In the genomic region with DNA sequence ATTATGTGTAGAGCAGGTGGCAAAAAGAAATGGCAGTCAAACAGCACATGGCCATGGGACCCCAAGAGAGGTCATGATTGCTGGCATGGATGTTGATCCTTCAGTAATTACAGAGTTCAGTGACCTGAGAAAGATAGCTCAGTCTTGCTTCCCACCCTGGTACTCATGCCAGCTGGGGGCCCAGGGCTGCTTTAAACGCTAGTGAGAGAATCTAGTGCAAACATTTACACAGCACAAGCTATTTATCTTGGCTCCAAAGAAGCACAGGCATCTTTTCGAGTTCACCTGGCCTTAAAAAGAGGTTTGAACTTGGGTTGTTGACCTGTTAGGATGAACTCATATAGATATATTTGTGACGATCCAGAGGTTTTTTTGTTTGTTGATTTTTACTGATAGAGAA, we compare ENCODE assay signal across 18 mouse cellular contexts.
DNase-seq lines count a peak whose midpoint lies in the region; ATAC-seq and TF ChIP-seq lines count a peak whose summit lies in the region.
"Had no signal": no experiment of that assay in that cellular context is flagged by ENCODE, and none has a peak within 500 bp of the region (broad histone marks: within the 10 kb centered on the region; RNA-seq: fewer than 3 reads in every experiment).

No protein-coding gene starts in this region.

- peak; percentile 73 for DNase-seq in liver, adult 2 months (ENCODE audit: extremely low read depth, low read depth, low spot score)
- no peak for DNase-seq in liver
- DNase-seq in midbrain, embryonic 11.5 days (ENCODE audit: low spot score, missing footprints), result peak; percentile 60
- DNase-seq in layer of hippocampus, adult 2 months (ENCODE audit: low spot score in 2 of 2), result no peak
- DNase-seq: adrenal gland, adult 2 months; adrenal gland, postnatal 25 days; cerebellum, adult 18-20 months; cerebellum, adult 9-11 months; cerebellum, postnatal 36 days; gastrocnemius, postnatal 10 days; heart, adult 2 months had no signal

- no peak for TF ChIP-seq POLR2A in liver, adult 2 months (IDR thresholded peaks at IDR 0.05; ENCODE audit: extremely low read depth, insufficient read depth, low read length)

- H3K36me3 ChIP-seq in liver, adult 2 months (ENCODE audit: control insufficient read depth, insufficient read depth, low read length), result no peaks in the 10 kb centered on the region
- H3K36me3 ChIP-seq in midbrain, embryonic 11.5 days (ENCODE audit: control insufficient read depth, insufficient read depth, low read length), result no peaks in the 10 kb centered on the region
- no peaks in the 10 kb centered on the region for H3K36me3 ChIP-seq in midbrain, embryonic 15.5 days (replicated peaks)
- H3K36me3 ChIP-seq in stomach, embryonic 15.5 days, result no peaks in the 10 kb centered on the region
- H3K36me3 ChIP-seq: embryonic facial prominence, embryonic 13.5 days; forebrain, embryonic 12.5 days; heart, embryonic 12.5 days; hindbrain, embryonic 10.5 days had no signal

- no peaks in the 10 kb centered on the region for H3K79me2 ChIP-seq in liver, adult 2 months (ENCODE audit: control insufficient read depth, insufficient read depth, low read length)

- no peak overlapping the region for H3K9ac ChIP-seq in liver, adult 2 months (ENCODE audit: low read depth, low read length)
- H3K9ac ChIP-seq in midbrain, embryonic 11.5 days (ENCODE audit: low read length), result no peak overlapping the region
- H3K9ac ChIP-seq in midbrain, embryonic 15.5 days, result no peak overlapping the region
- H3K9ac ChIP-seq in stomach, embryonic 15.5 days, result no peak overlapping the region
- H3K9ac ChIP-seq: embryonic facial prominence, embryonic 13.5 days; forebrain, embryonic 12.5 days; heart, embryonic 12.5 days had no signal

- H3K27me3 ChIP-seq in liver, adult 2 months (ENCODE audit: control insufficient read depth, insufficient read depth, low read length), result no peaks in the 10 kb centered on the region
- no peaks in the 10 kb centered on the region for H3K27me3 ChIP-seq in midbrain, embryonic 11.5 days (ENCODE audit: control insufficient read depth, insufficient read depth, low read length)
- H3K27me3 ChIP-seq in midbrain, embryonic 15.5 days (replicated peaks), result no peaks in the 10 kb centered on the region
- no peaks in the 10 kb centered on the region for H3K27me3 ChIP-seq in stomach, embryonic 15.5 days (replicated peaks)
- H3K27me3 ChIP-seq: embryonic facial prominence, embryonic 13.5 days; forebrain, embryonic 12.5 days; heart, embryonic 12.5 days had no signal

- no peak overlapping the region for H3K27ac ChIP-seq in liver, adult 2 months (replicated peaks; ENCODE audit: insufficient read depth, low read depth, low read length)
- H3K27ac ChIP-seq in midbrain, embryonic 11.5 days (ENCODE audit: low read depth, low read length), result no peak overlapping the region
- no peak overlapping the region for H3K27ac ChIP-seq in midbrain, embryonic 15.5 days
- H3K27ac ChIP-seq in stomach, embryonic 15.5 days, result no peak overlapping the region
- no peak overlapping the region for H3K27ac ChIP-seq in layer of hippocampus, adult 2 months
- H3K27ac ChIP-seq: embryonic facial prominence, embryonic 13.5 days; forebrain, embryonic 12.5 days; heart, adult 2 months; hindbrain, embryonic 10.5 days had no signal

- H3K4me2 ChIP-seq in midbrain, embryonic 11.5 days, result no peak overlapping the region
- H3K4me2 ChIP-seq in midbrain, embryonic 15.5 days, result no peak overlapping the region
- no peak overlapping the region for H3K4me2 ChIP-seq in stomach, embryonic 15.5 days
- H3K4me2 ChIP-seq: embryonic facial prominence, embryonic 13.5 days; forebrain, embryonic 12.5 days; heart, embryonic 12.5 days had no signal

- H3K4me1 ChIP-seq in liver, adult 2 months (ENCODE audit: control insufficient read depth, insufficient read depth, low read length), result no peaks in the 10 kb centered on the region
- no peaks in the 10 kb centered on the region for H3K4me1 ChIP-seq in midbrain, embryonic 11.5 days (ENCODE audit: control insufficient read depth, insufficient read depth, low read length)
- no peaks in the 10 kb centered on the region for H3K4me1 ChIP-seq in midbrain, embryonic 15.5 days
- no peaks in the 10 kb centered on the region for H3K4me1 ChIP-seq in stomach, embryonic 15.5 days
- H3K4me1 ChIP-seq: embryonic facial prominence, embryonic 13.5 days; forebrain, embryonic 12.5 days; heart, embryonic 12.5 days; hindbrain, embryonic 10.5 days had no signal

- no peak for ATAC-seq in midbrain, embryonic 11.5 days (ENCODE audit: low FRiP score)
- ATAC-seq in midbrain, embryonic 15.5 days (replicated peaks), result no peak
- peak; percentile 31; the same call in 1 of the 2 replicates for ATAC-seq in stomach, embryonic 15.5 days (ENCODE audit: insufficient read depth, low FRiP score, low read depth)
- ATAC-seq: forebrain, embryonic 16.5 days had no signal

- TF ChIP-seq CTCF in liver, adult 2 months (IDR thresholded peaks at IDR 0.05; ENCODE audit: low read depth, low read length), result no peak
- no peak for TF ChIP-seq CTCF in layer of hippocampus, adult 2 months (conservative IDR thresholded peaks at IDR 0.05)

- no peak overlapping the region for H3K4me3 ChIP-seq in liver, adult 2 months (ENCODE audit: insufficient read depth, low read depth, low read length)
- no peak overlapping the region for H3K4me3 ChIP-seq in midbrain, embryonic 11.5 days (ENCODE audit: low read depth, low read length)
- no peak overlapping the region for H3K4me3 ChIP-seq in midbrain, embryonic 15.5 days
- H3K4me3 ChIP-seq in stomach, embryonic 15.5 days (replicated peaks), result no peak overlapping the region
- H3K4me3 ChIP-seq in layer of hippocampus, adult 2 months, result no peak overlapping the region
- H3K4me3 ChIP-seq: embryonic facial prominence, embryonic 13.5 days; forebrain, embryonic 12.5 days; heart, adult 2 months; heart, embryonic 12.5 days; hindbrain, embryonic 10.5 days had no signal

- 12% methylated on average over 3 of the region's 3 CpGs for WGBS in liver, adult 2 months
- WGBS in midbrain, embryonic 11.5 days, result 80% methylated on average over 3 of the region's 3 CpGs
- WGBS in midbrain, embryonic 15.5 days, result 77% methylated on average over 3 of the region's 3 CpGs
- 19% methylated on average over 3 of the region's 3 CpGs for WGBS in stomach, embryonic 15.5 days

- no peaks in the 10 kb centered on the region for H3K9me3 ChIP-seq in midbrain, embryonic 11.5 days (ENCODE audit: control insufficient read depth, low read length)
- no peaks in the 10 kb centered on the region for H3K9me3 ChIP-seq in midbrain, embryonic 15.5 days
- H3K9me3 ChIP-seq in stomach, embryonic 15.5 days, result no peaks in the 10 kb centered on the region
- H3K9me3 ChIP-seq: embryonic facial prominence, embryonic 13.5 days; forebrain, embryonic 12.5 days; heart, embryonic 12.5 days; hindbrain, embryonic 10.5 days had no signal

Comparison
In these comparisons a context has a peak if more than half of its experiments do, and no peak if none do; other contexts are left out.
1. DNase-seq: peak in liver, adult 2 months (single experiment) and midbrain, embryonic 11.5 days (single experiment); none in liver (single experiment) and layer of hippocampus, adult 2 months (0 of 2).